Mouse (Mus musculus): ENCODE data around the gene Mustn1.

The Mustn1 gene

DNA sequence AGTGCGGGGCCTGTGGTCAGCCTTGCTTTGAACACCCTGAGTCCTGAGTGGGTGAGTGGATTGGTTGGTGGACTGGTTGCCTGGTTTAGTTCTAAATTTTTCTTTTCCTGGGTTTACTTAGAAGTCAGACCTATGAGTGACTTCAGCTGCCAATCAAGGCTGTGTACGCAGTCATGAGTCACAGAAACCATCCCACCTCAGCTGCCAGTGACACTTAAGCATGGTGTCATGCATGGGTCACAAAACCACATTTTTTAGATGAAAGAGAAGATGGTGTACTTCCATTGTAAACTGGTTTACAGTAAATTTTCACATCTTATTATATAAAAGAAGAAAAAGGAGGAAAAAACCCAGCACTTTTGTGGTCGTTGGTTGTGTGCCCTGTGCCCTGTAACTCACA, 1.2 kb upstream of the Mustn1 start:
- intact Hi-C loops (cut with DNase I), result no loop called here

DNA sequence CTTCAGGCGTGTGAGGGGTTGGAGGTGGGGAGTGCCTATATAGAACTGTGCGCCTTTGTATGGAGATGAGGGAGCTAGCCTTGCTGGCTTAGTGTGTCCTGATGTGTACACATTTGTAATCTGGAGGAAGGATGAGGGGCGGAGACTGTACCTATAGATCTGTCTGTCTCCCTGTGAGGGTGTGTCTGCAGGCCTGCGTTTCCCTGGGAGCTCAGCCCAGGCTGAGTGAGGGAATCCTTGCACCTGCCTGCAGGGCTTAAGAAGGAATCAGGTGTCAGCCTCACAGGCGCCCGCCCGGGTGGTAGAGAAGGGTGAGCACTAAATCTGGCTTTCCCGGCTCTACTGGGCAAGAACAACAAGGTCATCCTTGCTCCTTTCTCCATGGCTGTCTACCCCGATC, 794 bp downstream of the Mustn1 start:
- intact Hi-C loops (cut with DNase I), result no loop called here

DNA sequence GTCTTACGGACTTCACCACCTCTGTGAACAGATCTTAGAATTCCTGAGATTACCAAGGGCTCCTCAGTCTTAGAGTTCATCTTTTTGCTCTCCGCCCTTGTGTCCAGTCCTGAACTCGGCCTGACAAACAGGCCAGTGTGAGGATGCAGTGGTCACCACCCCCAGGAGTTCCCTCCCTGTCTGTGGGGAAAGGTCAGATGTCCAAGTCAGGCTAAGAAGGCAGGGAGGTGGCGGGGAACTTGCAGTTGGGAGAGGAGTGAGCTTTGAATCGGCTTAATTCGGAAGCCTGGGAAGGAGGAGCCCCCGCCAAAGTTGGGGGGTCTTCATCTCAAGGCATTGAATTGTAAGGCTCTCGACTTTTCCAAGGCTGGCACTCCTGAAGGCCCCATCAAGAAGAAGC, 1.3 kb downstream of the Mustn1 start:
- intact Hi-C loops (cut with DNase I), result no loop called here

DNA sequence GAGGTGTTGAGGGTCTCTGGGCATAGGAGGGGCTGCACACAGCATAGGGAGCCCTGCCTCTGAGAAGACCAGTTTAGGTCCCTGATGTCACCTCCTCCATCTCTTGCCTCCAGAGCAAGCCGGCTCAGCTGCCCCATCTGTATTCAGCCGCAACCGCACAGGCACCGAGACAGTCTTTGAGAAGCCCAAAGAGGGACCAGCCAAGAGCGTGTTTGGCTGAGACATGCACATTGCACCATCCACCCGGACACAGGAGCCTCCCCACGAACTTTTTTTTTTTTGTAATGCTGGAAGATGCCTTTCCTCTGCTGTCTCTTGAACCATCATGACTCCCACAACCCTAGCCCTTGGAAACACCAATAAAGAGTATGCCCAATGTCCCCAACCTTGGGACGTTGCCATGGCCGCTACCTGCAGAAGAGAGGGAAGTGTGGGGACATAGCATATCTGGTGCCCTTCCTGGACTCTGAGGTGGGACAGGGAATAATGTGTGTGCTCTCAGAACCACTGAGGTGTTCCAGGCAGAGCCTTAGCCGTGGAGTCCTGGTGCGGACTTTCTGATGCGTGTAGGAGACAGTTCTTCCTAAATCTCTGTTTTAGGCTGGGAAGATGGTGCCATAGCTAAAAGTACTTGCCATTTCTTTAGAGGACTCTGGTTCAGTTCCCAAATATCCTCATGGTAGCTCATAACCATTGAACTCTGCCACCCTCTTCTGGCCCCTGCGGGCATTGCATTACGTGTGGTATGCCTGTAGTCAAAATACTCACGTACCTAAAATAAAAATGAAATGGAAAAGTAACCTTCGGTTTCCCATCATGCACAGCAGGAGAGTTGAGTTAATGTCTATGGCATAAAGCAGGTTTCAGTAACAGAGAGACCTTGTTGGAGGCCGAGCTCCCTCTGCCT, 2.1 kb downstream of the Mustn1 start:
- intact Hi-C loops (cut with DNase I), result no loop called here

GRCm38 (mm10) chr14:30881718-30882108, 2.7 kb downstream of the Mustn1 start:
- intact Hi-C loops (cut with DNase I), result no loop called here

DNA sequence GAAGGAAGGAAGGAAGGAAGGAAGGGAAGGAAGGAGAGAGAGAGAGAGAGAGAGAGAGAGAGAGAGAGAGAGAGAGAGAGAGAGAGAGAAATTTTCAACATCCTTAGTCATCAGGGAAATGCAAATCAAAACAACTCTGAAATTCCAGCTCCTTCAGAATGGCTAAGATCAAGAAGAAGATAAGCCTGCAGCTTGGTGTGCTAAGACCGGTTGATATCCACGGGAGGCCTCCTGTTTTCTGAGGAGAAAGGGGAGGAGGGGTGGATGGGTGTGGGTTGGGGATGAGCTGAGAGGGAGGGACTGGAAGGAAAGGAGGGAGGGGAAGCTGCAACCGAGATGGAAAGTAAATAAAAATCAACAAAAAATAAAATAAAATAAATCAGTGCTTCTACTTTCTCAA, 6.3 kb downstream of the Mustn1 start:
- intact Hi-C loops (cut with DNase I), result loop anchor here (5.0 kb wide), 1 partner anchor 57 kb away; the partner anchor contains the start of gene Itih1

- intact Hi-C loops (cut with DNase I), result loop anchor here (5.0 kb wide), 1 partner anchor 56 kb away; the partner anchor contains the start of gene Itih1
These were observed 7.2 kb downstream of the Mustn1 start, which contains the start of gene Itih4 for GRCm38 (mm10) chr14:30886204-30886603. Gene Itih4, plus strand, starts transcription at chr14:30886476.

DNA sequence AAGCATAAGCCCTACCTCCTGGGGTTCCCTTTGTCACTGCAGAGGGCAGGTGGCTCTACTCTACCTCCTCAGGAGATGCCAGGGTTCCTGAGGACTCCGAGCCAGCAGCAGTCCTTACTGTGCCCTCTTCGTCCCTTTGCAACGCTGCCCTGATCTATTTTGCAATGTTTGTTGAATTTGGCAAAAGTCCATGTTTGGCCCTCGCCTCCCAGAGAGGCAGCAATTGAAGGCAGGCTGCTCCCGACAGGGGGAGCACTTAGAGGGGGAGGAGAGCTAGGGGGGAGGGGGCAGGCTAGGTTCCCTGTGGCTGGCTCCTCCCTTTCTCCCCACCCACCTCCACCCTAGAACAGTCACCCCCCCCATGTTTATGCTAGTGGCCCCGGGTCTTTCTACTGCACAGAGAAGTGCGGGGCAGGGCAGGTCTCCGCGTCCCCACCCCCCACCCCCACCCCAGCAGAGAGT, 9.3 kb downstream of the Mustn1 start:
- intact Hi-C loops (cut with DNase I), result loop anchor here (5.0 kb wide), 1 partner anchor 54 kb away; the partner anchor contains the start of gene Itih1

DNA sequence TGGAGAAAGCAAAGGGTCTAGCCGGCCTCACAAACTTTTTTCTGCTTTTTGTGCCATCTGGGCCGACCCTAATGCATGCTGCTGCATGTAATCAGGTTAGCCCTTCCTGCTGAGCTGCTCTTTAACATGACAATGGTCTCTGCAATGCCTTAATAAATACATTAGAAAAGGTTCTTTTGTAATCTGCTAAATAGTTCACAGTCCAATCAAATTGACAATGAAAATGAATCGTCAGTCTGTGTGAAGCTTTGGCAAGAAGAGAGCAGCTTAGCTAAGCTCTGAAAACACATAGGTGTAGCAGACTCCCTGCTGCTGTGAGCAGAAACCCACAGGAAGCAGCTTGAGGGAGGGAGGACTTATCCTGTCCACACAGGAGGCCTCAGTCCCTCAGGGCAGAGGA, 21.0 kb downstream of the Mustn1 start:
- intact Hi-C loops (cut with DNase I), result no loop called here

DNA sequence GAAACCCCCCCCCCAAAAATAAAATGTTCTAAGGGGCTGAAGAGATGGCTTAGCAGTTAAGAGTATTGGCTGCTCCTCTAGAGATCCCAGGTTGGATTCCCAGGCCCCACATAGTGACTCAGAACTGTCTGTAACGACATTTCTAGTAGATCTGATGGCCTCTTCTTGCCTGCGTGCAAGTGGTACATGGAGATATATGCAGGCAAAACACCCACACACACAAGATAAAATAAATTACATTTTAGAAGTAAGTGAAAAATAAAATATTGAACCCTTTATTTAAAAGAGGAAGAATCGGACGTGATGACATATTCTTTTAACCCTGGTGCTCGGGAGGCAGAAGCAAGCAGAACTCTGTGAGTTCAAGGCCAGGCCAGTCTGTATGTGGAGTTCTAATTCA, 23.6 kb downstream of the Mustn1 start:
- intact Hi-C loops (cut with DNase I), result no loop called here

- intact Hi-C loops (cut with DNase I), result no loop called here
These were observed 24.0 kb downstream of the Mustn1 start for GRCm38 (mm10) chr14:30903036-30903435.

- intact Hi-C loops (cut with DNase I), result no loop called here
These were observed 25.3 kb downstream of the Mustn1 start for GRCm38 (mm10) chr14:30904307-30904706.

DNA sequence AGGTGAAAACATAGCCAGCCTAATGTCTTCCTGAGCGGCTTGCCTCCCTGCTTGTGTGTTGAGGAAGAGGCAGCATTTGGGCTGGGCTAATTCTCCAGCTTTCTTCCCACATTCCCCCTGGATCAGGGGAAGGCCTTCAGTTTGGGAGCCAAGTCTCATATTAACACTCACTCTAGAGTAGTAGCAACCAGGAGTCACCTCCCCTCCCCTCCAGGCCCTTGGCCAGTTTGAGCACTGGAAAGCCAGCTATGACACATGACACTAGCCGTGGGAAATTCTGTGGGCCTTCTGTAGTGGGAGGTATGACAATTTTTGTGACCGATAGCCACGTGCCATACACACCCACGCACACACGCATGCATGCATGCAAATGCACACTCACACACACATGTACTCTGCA, 27.0 kb downstream of the Mustn1 start:
- intact Hi-C loops (cut with DNase I), result no loop called here

- intact Hi-C loops (cut with DNase I), result no loop called here
These were observed 28.8 kb downstream of the Mustn1 start for GRCm38 (mm10) chr14:30907814-30908265.

GRCm38 (mm10) chr14:30911141-30911540, 32.1 kb downstream of the Mustn1 start:
- intact Hi-C loops (cut with DNase I), result no loop called here

DNA sequence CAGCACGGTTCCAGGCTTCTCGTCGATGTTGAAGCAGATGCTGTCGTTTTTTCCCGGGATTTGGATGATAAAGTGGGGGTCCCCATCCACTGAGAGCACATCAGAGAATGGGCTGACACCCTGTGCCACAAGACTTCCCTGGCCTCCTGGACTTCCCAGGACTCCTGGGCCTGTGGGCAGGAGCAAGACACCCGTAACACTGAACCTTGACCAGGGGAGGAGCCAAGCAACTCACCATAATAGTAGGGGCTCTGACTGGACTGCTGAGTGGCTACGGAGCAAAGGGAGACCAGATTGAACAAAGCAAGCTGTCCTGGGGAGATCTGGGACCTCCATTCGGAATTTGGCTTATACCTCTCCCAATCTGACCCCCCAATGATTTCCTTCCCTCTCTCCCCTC, 33.6 kb downstream of the Mustn1 start:
- intact Hi-C loops (cut with DNase I), result no loop called here

GRCm38 (mm10) chr14:30913404-30913803, 34.4 kb downstream of the Mustn1 start:
- intact Hi-C loops (cut with DNase I), result no loop called here

GRCm38 (mm10) chr14:30916516-30916915, 37.5 kb downstream of the Mustn1 start:
- intact Hi-C loops (cut with DNase I), result no loop called here

DNA sequence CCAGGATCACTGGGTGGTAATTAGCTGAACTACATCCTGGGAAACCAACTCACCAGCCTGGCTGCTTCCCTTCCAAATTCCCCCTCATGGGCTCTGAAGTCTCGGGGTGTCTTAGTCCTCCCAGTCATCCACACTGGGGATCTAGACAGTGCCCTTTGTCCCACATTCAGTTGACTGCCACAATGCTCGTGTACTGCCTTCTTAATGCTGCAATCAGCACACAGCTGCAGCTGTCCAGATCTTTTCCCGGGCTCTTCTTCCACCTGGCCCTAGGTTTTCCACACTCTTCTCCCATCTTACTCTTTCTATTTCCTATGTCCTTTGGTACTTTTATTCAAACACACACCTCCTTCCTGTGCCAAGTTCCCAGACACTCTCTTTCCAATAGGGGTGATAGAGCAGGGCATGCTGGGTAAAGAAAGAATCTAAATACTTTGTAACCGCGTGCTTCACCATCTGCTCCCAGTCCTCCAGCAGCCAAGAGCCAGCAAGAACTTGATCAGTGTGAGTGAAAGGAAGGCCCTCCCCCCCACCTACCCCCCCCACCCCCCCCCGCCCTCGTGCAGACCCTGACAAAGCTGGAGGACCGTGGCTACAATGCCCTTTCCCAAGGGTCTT, 43.2 kb downstream of the Mustn1 start:
- intact Hi-C loops (cut with DNase I), result no loop called here

GRCm38 (mm10) chr14:30923375-30924105, 44.5 kb downstream of the Mustn1 start, which contains the start of gene Itih3:
Gene Itih3, minus strand, starts transcription at chr14:30923760.
- intact Hi-C loops (cut with DNase I), result no loop called here

DNA sequence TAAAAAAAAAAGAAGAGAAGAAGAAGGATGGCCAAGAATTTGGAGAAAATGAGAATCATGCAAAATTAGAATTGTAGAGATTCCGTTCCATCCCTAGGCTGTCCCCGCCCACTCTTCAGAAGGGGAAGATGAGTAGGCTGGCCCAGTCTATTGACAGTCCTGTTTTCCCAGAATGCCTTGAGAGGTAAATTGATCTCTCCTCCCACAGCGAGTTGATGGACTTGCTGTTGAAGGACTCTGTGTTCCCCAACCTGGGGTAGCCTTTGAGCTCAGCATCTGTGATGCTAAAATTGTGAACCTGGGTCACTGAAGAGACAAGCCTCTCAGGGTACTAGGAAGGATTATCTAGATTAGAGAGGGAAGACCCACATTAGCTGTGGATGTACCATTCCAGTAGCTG, 46.5 kb downstream of the Mustn1 start:
- intact Hi-C loops (cut with DNase I), result no loop called here

DNA sequence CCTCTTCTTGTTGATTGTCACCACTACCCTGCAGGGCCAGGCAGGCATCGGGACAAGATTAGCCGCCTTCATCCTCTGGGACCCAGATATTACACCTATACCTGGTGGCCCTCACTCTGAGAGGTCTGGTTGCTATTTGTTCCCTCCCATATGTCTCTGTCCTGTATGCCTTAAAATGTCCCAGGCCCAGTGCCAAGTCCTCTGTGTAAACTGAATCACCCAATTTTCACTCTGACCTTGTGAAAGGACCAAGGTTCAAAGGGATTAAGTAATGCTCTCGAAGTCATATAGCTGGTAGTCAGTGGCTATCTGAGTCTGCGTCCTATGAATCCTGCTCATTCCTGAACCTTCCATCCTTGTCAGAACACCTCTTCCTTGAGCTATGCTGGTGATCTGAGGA, 51.4 kb downstream of the Mustn1 start:
- intact Hi-C loops (cut with DNase I), result no loop called here

Measured in adrenal gland (tissue).